Mouse (Mus musculus) G1E (cell line): Measurements from ENCODE around the gene Pdzd8. TPM values are rescaled to one million over a fixed set of nuclear protein-coding genes. Genes with fewer than 3 reads are reported as not detected.
A peak's percentile ranks its signal among the peaks of the same experiment; 100 is the strongest.

Experiments used
- ATAC-seq: 2 replicates; pipeline ENCODE4 v1.8.0; 2016; ENCODE audit warnings: mild to moderate bottlenecking; ENCODE audit not compliant: insufficient number of reproducible peaks, poor library complexity, low FRiP score, severe bottlenecking; ENCODE audit errors: extremely low read depth
- DNase-seq: peaks from one replicate; pipeline ENCODE4 v3.0.0; 2012; ENCODE audit warnings: low spot score
- H3K27me3 ChIP-seq: 2 replicates; pipeline ENCODE4 v1.6.1; 2012; ENCODE audit warnings: mild to moderate bottlenecking, low read length, inconsistent platforms; ENCODE audit not compliant: insufficient read depth
- H3K36me3 ChIP-seq: replicated peaks from 2 replicates; pipeline ENCODE3; 2012; ENCODE audit warnings: mild to moderate bottlenecking, inconsistent platforms
- H3K4me1 ChIP-seq: 2 replicates; pipeline ENCODE4 v1.6.1; 2012; ENCODE audit warnings: low read depth, low read length, inconsistent platforms, mixed read lengths; ENCODE audit not compliant: insufficient read depth
- H3K4me3 ChIP-seq: 2 replicates; pipeline ENCODE4 v1.5.1; 2012; ENCODE audit warnings: low read depth, mild to moderate bottlenecking, inconsistent platforms, low read length, moderate library complexity, mixed read lengths
- H3K9me3 ChIP-seq: replicated peaks from 2 replicates; pipeline ENCODE4 v1.6.1; 2012; ENCODE audit warnings: inconsistent platforms
- CTCF ChIP-seq: IDR thresholded peaks from 2 replicates; pipeline ENCODE4 v1.5.1; 2012; ENCODE audit warnings: low read depth, low read length, inconsistent platforms, mixed read lengths
- GATA1 ChIP-seq: IDR thresholded peaks from 2 replicates; pipeline ENCODE4 v1.6.1; 2012; ENCODE audit warnings: borderline replicate concordance, low read length, inconsistent platforms, mixed read lengths
- GATA2 ChIP-seq: IDR thresholded peaks from 2 replicates; pipeline ENCODE4 v1.6.1; 2012; ENCODE audit warnings: low read depth, low read length, inconsistent platforms, borderline replicate concordance
- POLR2AphosphoS5 ChIP-seq: IDR thresholded peaks from 2 replicates; pipeline ENCODE4 v1.6.1; 2012; ENCODE audit warnings: low read depth, low read length, inconsistent platforms; ENCODE audit not compliant: insufficient replicate concordance
- TAL1 ChIP-seq: conservative IDR thresholded peaks from 2 replicates; pipeline ENCODE4 v1.6.1; 2012; ENCODE audit warnings: low read depth, low read length, inconsistent platforms, mixed read lengths
- polyA plus RNA-seq: library from polyadenylated mRNA; stranded (reverse); fragments of >175 nt; gene quantifications from 2 replicates; pipeline ENCODE4 v1.2.3, GENCODE M21; 2012
- total RNA-seq, 2 experiments: library from RNA; stranded (forward) in 1 of 2; stranded (reverse) in 1 of 2; fragments of 200-1000 nt in 1 of 2; fragments of >200 nt in 1 of 2; fragmentation: Nextera tagmentation in 1 of 2; gene quantifications; 2 replicates each; pipeline ENCODE4 v1.2.3; 2014 to 2017

Gene Pdzd8
- total and polyA plus RNA-seq, 3 experiments = 15.1 to 81.6 (median 40.0) TPM

GRCm38 (mm10) chr19:59350273-59350903, 4.8 kb upstream of the Pdzd8 start:
- DNase-seq (peak; percentile 31), ATAC-seq (no peak)
- Histone ChIP-seq H3K4me1 (peaks cover 70% of the 10 kb centered on the region), H3K36me3 (no peaks in the 10 kb centered on the region), H3K9me3 (no peaks in the 10 kb centered on the region), H3K27me3 (no peaks in the 10 kb centered on the region; the same call in 1 of the 2 replicates), H3K4me3 (no peak overlapping the region; the same call in 1 of the 2 replicates)
- no peak for TF ChIP-seq POLR2AphosphoS5
- no peak for TF ChIP-seq CTCF
- TF ChIP-seq TAL1 = no peak
- no peak for TF ChIP-seq GATA1
- no peak for TF ChIP-seq GATA2

- peaks cover 5% of the 10 kb centered on the region for H3K36me3 ChIP-seq
- TF ChIP-seq GATA1 = no peak
- no peak for TF ChIP-seq POLR2AphosphoS5
- no peak for TF ChIP-seq CTCF
- no peak for TF ChIP-seq TAL1
- TF ChIP-seq GATA2 = no peak
- ATAC-seq (no peak), DNase-seq (no peak)
- H3K27me3 ChIP-seq = no peaks in the 10 kb centered on the region; the same call in 1 of the 2 replicates
- H3K9me3 ChIP-seq = no peaks in the 10 kb centered on the region
- no peak overlapping the region for H3K4me3 ChIP-seq
- H3K4me1 ChIP-seq = peaks cover 69% of the 10 kb centered on the region
Measured at GRCm38 (mm10) chr19:59349329-59349960, 3.9 kb upstream of the Pdzd8 start.

DNA sequence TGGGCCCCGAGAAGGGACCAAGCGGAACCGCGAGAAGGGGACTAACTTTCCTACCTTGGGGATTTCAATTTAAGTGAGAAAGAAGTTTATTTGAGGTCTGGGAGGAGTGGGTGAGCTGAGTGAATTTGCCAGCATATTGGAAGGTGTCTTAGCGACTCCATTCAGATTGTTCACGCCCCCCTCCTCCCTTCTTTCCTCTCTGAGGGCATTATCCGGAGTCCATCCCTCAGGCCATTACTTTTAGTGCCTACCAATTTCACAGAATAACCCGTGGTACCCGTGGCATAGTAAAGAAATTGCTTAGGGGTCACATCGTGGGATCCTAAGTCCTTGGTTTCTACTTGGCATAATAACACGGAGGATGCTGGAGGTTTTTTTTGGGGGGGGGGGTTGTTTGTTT, 745 bp upstream of the Pdzd8 start:
- Histone ChIP-seq H3K27me3 (no peaks in the 10 kb centered on the region), H3K4me3 (peak overlapping the region; percentile 98), H3K4me1 (peaks cover 58% of the 10 kb centered on the region), H3K9me3 (no peaks in the 10 kb centered on the region), H3K36me3 (peaks cover 10% of the 10 kb centered on the region)
- TF ChIP-seq GATA2 = no peak
- no peak for ATAC-seq
- DNase-seq = no peak

- TF ChIP-seq TAL1 = no peak
- TF ChIP-seq CTCF = no peak
- no peak for TF ChIP-seq GATA1
- TF ChIP-seq GATA2 = no peak
- TF ChIP-seq POLR2AphosphoS5 = no peak
- no peak; the same call in 1 of the 2 replicates for ATAC-seq
Measured at GRCm38 (mm10) chr19:59345081-59345657, 411 bp downstream of the Pdzd8 start.

DNA sequence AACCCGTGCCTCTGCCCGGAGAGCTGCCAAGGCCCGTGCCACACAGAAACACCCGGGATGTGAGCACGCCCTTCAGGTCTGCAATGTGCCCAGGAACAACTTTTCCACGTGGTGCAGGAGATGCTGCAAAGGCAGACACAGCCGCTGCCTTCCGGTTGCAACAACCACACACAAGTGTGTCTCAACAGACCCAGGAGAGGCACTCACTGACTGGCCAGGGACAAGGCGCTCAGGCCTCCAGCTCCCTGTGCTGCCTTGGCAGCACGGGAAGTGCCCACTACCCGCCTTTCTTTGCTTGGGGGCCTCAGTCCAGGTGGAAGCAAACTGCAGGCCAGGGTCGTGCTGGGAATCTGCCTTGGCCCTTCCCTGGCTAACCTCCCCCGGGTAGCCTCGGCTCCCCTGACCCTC, 1.3 kb downstream of the Pdzd8 start:
- DNase-seq (peak; percentile 47), ATAC-seq (peak; percentile 17; the same call in 1 of the 2 replicates)
- TF ChIP-seq CTCF = no peak
- peak overlapping the region; percentile 98 for H3K4me3 ChIP-seq
- peaks cover 12% of the 10 kb centered on the region for H3K36me3 ChIP-seq
- H3K9me3 ChIP-seq = no peaks in the 10 kb centered on the region
- H3K27me3 ChIP-seq = no peaks in the 10 kb centered on the region
- peaks cover 51% of the 10 kb centered on the region for H3K4me1 ChIP-seq

More at GRCm38 (mm10) chr19:59345081-59345657, 411 bp downstream of the Pdzd8 start:
- DNase-seq = peak; percentile 57
- Histone ChIP-seq H3K4me1 (peaks cover 51% of the 10 kb centered on the region), H3K27me3 (no peaks in the 10 kb centered on the region), H3K9me3 (no peaks in the 10 kb centered on the region), H3K4me3 (peak overlapping the region; percentile 98), H3K36me3 (peaks cover 12% of the 10 kb centered on the region)

- TF ChIP-seq CTCF (no peak), POLR2AphosphoS5 (no peak), TAL1 (no peak), GATA1 (no peak)
- ATAC-seq (no peak), DNase-seq (no peak)
- Histone ChIP-seq H3K9me3 (no peaks in the 10 kb centered on the region), H3K27me3 (no peaks in the 10 kb centered on the region), H3K36me3 (peaks cover 12% of the 10 kb centered on the region), H3K4me1 (peaks cover 60% of the 10 kb centered on the region), H3K4me3 (peak overlapping the region; percentile 98; the same call in 1 of the 2 replicates)
Measured at GRCm38 (mm10) chr19:59342964-59343363, 2.6 kb downstream of the Pdzd8 start.
